Mouse (Mus musculus) heart, embryonic 16.5 days (tissue): ENCODE results near the gene Foxe1. TPM values are rescaled to one million over a fixed set of nuclear protein-coding genes. Genes with fewer than 3 reads are reported as not detected.
A peak's percentile ranks its signal among the peaks of the same experiment; 100 is the strongest.

Experiments
- ATAC-seq: fragments of 200-750 bp; cut with Nextera tagmentation; replicated peaks from 2 replicates; pipeline ENCODE4 v1.8.0; 2017; ENCODE audit warnings: moderate number of reproducible peaks; ENCODE audit not compliant: insufficient read depth, low FRiP score; ENCODE audit errors: extremely low read depth
- H3K27ac ChIP-seq: fragments of 300-500 bp; sonication (generic); 2 replicates; pipeline ENCODE4 v1.5.1; 2014; ENCODE audit warnings: mild to moderate bottlenecking, low read length, control low read depth, moderate library complexity
- H3K27me3 ChIP-seq: fragments of 300-500 bp; sonication (generic); 2 replicates; pipeline ENCODE4 v1.6.1; 2014; ENCODE audit warnings: low read length, mixed read lengths; ENCODE audit not compliant: control insufficient read depth, insufficient read depth
- H3K36me3 ChIP-seq: fragments of 300-500 bp; sonication (generic); 2 replicates; pipeline ENCODE4 v1.6.1; 2014; ENCODE audit not compliant: control insufficient read depth, insufficient read depth
- H3K4me1 ChIP-seq: fragments of 300-500 bp; sonication (generic); 2 replicates; pipeline ENCODE4 v1.6.1; 2014; ENCODE audit warnings: low read length, mixed read lengths; ENCODE audit not compliant: control insufficient read depth, insufficient read depth
- H3K4me2 ChIP-seq: fragments of 300-500 bp; sonication (generic); 2 replicates; pipeline ENCODE4 v1.6.1; 2014; ENCODE audit warnings: low read depth, mild to moderate bottlenecking, control low read depth, low read length
- H3K4me3 ChIP-seq: fragments of 300-500 bp; sonication (generic); 2 replicates; pipeline ENCODE4 v1.5.1; 2014; ENCODE audit warnings: mild to moderate bottlenecking, control low read depth, low read length
- H3K9ac ChIP-seq: fragments of 300-500 bp; sonication (generic); 2 replicates; pipeline ENCODE4 v1.6.1; 2014; ENCODE audit warnings: low read length, control low read depth
- H3K9me3 ChIP-seq: fragments of 300-500 bp; sonication (generic); replicated peaks from 2 replicates; pipeline ENCODE4 v1.6.1; 2016; ENCODE audit warnings: low read length; ENCODE audit not compliant: control insufficient read depth
- WGBS: fragments of 180-500 bp; shearing (Covaris S2); extraction: QIAGEN DNeasy Blood & Tissue Kit; methylation state at CpG from one replicate; pipeline ENCODE4 v1.1.7; 2014; 5-methylcytosine and 5-hydroxymethylcytosine counted together
- polyA plus RNA-seq: library from polyadenylated mRNA; unstranded; fragments of >200 nt; fragmentation: Nextera tagmentation; extraction: Ambion mirVana; gene quantifications from 2 replicates; pipeline ENCODE4 v1.2.1, GENCODE M21; 2015

Foxe1 gene
- polyA plus RNA-seq, 1 experiment from 2014 or later = not detected

DNA sequence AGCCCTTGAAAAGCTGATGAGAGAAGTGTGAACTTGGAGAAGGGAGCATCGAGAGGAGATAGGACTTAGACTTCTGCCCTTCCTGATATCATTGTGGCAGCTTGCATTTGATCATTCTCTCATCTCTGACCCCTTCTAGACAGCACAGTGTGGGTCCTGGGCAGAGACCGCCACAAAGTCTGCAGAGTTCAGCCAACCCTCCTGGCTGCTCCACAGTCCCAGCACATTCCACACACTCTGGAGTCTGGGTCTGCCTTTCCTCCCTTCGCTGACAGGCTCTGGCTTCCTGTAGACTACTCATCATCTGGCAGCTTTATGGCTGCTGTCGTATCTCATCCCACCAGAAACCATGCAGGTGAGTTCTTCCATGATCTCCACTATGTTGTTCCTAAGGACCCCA, 20.7 kb upstream of the Foxe1 start:
- no peaks in the 10 kb centered on the region for H3K36me3 ChIP-seq

DNA sequence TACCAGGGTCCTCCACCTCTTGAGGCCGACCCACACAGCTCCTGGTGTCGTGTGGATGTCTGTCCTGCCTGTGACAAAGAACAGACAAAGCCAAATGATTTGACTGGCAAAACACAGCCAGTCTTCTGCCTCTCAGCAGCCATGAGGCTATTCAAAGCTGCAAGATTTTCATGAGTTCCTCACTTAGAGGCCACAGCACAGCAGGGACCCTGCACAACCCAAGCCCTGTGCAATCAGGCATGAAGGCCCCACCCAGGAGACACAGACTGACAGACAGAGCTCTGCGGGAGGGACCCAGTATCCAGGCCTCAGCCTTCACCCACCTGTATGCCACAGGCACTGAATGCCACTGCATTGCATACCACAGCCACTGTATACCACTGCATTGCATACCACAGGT, 14.5 kb upstream of the Foxe1 start:
- no peaks in the 10 kb centered on the region for H3K36me3 ChIP-seq
- H3K4me1 ChIP-seq = no peaks in the 10 kb centered on the region
- H3K27me3 ChIP-seq = no peaks in the 10 kb centered on the region; the same call in 1 of the 2 replicates
- no peak overlapping the region for H3K27ac ChIP-seq
- H3K4me2 ChIP-seq = no peak overlapping the region
- no peak overlapping the region for H3K4me3 ChIP-seq
- H3K9me3 ChIP-seq = no peaks in the 10 kb centered on the region; the same call in 1 of the 2 replicates
- 50% methylated on average over 3 of the region's 3 CpGs for WGBS
- H3K9ac ChIP-seq = no peak overlapping the region
- no peak for ATAC-seq

More for the DNA sequence above, 20.7 kb upstream of the Foxe1 start:
- H3K4me1 ChIP-seq = no peaks in the 10 kb centered on the region
- no peak for ATAC-seq
- H3K9ac ChIP-seq = no peak overlapping the region
- H3K9me3 ChIP-seq = peaks cover 10% of the 10 kb centered on the region; the same call in 1 of the 2 replicates
- no peak overlapping the region for H3K27ac ChIP-seq
- peaks cover 12% of the 10 kb centered on the region for H3K27me3 ChIP-seq
- H3K4me2 ChIP-seq = no peak overlapping the region
- no peak overlapping the region for H3K4me3 ChIP-seq
- WGBS = 20% methylated on average over 4 of the region's 4 CpGs

DNA sequence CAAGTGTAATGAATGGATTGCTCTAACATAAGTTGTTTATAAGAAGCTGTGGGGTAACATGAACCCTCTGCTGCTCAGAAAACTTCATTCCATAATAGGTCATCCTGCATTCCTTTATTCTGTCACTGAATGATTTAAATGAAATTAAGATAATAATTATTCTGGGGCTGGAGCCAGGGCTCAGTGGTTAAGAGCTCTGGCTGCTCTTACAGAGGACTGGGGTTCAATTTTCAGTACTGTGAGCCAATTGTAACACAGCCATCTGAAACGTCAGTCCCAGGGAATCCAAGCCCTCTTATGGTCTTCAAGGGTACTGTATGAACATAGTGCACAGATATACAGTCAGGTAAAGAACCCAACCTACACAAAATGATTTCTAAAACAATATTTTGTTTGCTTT, 7.6 kb upstream of the Foxe1 start:
- no peak overlapping the region for H3K9ac ChIP-seq
- ATAC-seq = no peak

DNA sequence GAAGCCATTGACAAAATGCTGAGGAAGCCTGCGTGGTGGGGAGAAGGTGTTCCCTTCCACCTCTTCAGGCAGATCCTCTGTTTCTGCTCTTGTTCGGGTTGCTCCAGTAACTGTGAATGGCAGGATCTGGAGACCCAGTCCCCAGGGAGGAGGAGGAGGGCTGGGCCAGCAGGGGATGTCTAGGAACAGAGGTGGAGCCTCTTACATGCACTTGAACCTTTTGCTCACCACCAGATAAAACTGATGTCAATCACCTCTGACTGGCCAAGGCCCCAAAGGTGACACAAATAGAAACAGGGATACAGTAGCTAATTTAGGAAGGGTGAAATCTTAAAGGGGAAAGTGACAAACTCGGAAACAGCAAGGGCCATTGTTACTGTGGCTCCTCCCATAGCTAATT, 5.4 kb upstream of the Foxe1 start:
- WGBS = 4% methylated on average over 3 of the region's 3 CpGs
- Histone ChIP-seq H3K27me3 (peaks cover 54% of the 10 kb centered on the region), H3K27ac (no peak overlapping the region), H3K9ac (no peak overlapping the region), H3K9me3 (no peaks in the 10 kb centered on the region; the same call in 1 of the 2 replicates), H3K4me1 (peaks cover 3% of the 10 kb centered on the region; the same call in 1 of the 2 replicates), H3K4me2 (no peak overlapping the region), H3K4me3 (no peak overlapping the region), H3K36me3 (no peaks in the 10 kb centered on the region)
- no peak for ATAC-seq

More for the DNA sequence above, 7.6 kb upstream of the Foxe1 start:
- Histone ChIP-seq H3K4me2 (no peak overlapping the region), H3K9me3 (no peaks in the 10 kb centered on the region; the same call in 1 of the 2 replicates), H3K4me1 (peaks cover 3% of the 10 kb centered on the region; the same call in 1 of the 2 replicates), H3K4me3 (no peak overlapping the region), H3K36me3 (no peaks in the 10 kb centered on the region), H3K27ac (no peak overlapping the region), H3K27me3 (peaks cover 32% of the 10 kb centered on the region)
- 20% methylated on average over 1 of the region's 1 CpGs for WGBS

DNA sequence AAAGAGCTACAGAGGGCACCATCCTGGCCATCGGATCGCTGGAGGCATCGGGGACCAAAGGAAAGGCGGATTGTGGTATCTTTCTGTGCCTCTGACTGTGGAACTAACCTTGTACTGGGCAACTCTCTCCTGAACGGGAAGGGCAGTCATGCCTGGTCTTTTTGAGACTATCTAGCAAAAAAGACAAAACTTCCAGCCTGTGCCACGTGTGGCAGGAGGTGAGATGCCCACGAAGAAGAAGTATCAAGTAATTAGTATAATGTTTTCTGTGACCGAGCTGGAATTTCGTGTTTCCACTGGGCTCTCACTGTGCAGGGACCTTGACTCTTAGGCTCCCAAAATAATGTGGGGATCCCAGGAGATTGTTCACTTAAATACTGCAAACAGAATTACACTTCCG, 4.4 kb upstream of the Foxe1 start:
- ATAC-seq = no peak
- 29% methylated on average over 10 of the region's 10 CpGs for WGBS
- Histone ChIP-seq H3K4me2 (no peak overlapping the region), H3K9me3 (no peaks in the 10 kb centered on the region), H3K27ac (no peak overlapping the region), H3K9ac (no peak overlapping the region), H3K27me3 (peaks cover 63% of the 10 kb centered on the region), H3K4me3 (no peak overlapping the region), H3K36me3 (no peaks in the 10 kb centered on the region), H3K4me1 (peaks cover 3% of the 10 kb centered on the region; the same call in 1 of the 2 replicates)

DNA sequence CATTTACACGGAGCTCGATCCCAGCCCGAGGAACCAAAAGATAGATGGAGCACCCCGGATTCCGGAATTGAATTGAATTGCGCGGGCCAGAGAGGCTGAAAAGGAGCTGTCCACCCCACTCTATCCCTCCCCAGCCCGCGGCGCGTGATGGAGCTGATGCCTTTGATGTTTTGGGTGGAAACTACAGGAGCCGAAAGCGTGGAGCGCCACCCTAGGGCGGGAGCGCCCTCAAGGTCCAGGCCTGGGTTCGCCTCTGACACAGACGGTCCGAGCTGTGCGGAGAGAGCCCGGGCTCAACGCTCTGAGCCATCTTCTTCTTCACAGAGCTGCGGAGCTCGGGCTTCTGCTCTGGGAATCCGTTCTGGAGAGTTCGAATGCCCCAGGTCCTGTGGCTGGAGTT, 3.8 kb upstream of the Foxe1 start:
- H3K27ac ChIP-seq = no peak overlapping the region
- no peak overlapping the region; the same call in 1 of the 2 replicates for H3K4me3 ChIP-seq
- H3K4me1 ChIP-seq = peaks cover 3% of the 10 kb centered on the region; the same call in 1 of the 2 replicates
- H3K9me3 ChIP-seq = no peaks in the 10 kb centered on the region
- peaks cover 69% of the 10 kb centered on the region for H3K27me3 ChIP-seq
- 2% methylated on average over 26 of the region's 26 CpGs for WGBS
- no peak overlapping the region for H3K4me2 ChIP-seq
- no peak overlapping the region for H3K9ac ChIP-seq
- no peak for ATAC-seq
- H3K36me3 ChIP-seq = no peaks in the 10 kb centered on the region

DNA sequence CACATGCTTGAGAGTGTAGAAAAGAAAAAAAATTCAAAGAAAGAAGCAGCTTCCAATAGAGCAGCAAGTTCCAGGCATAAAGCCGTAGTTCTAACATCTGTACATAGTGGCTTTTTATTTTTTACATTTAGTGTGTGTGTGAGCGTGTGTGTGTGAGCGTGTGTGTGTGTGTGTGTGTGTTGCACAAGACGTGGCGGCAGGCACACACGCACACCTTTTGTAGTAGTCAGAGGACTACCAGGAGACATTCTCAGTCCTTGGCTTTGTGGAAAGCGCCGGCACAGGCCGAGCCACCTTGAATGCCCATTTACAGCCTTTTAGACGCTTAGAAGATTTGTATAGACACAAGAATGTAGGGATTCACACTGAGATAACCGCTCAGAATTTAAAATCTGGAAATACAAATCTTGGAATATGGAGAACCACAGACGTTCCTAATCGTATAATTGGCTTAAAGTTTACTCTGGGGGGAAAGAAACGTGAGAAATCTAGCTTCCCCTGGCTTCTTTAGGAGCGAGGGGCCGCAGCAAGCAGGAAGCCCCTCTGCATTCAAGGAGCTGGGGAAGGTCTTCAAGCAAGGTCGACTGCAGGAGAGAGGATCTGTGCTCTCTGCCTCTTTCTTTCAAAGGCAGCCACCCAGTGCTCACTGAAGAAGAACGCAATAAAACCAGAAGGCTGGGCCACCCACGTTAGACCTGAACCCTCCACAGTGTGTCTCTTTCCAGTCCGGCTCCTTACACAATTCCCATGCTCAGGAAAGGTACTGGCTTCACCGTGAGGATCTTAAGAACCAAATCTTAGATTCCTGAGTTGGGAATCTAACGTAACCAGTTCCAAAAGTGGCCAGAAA, 1.4 kb upstream of the Foxe1 start:
- Histone ChIP-seq H3K9me3 (no peaks in the 10 kb centered on the region), H3K27ac (no peak overlapping the region), H3K4me1 (peaks cover 3% of the 10 kb centered on the region; the same call in 1 of the 2 replicates), H3K4me3 (no peak overlapping the region), H3K9ac (no peak overlapping the region), H3K36me3 (no peaks in the 10 kb centered on the region), H3K27me3 (peaks cover 85% of the 10 kb centered on the region), H3K4me2 (0 out of 2 replicates have a peak overlapping the region, but pooled peaks have one; percentile 20)
- WGBS = 18% methylated on average over 22 of the region's 22 CpGs
- no peak for ATAC-seq

DNA sequence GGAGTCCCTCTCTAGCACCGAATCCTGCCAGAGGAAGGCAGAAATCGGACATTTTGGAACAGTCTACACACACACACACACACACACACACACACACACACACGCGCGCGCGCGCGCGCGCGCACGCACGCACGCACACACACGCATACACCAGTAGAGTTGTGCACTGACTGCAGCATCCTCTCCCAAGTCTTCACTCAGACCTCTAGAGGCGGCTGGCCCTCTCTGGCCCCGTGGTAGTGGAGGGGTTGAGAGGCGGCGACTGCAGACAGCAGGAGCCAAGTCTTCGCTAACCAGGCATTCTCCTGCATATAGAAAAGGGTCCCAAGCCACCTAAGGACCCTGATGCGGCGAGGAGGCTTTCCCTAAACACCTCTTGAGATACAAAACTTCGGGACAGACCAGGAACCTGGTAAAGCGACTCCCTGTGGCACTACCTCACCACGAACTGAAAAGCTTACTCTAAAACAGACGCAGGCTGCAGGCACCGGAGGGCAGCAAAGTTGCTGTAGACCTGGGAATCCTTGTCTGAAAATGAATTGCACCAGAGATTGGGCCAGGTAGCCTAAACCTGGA, 610 bp upstream of the Foxe1 start:
- Histone ChIP-seq H3K36me3 (no peaks in the 10 kb centered on the region), H3K9ac (no peak overlapping the region), H3K4me2 (peak overlapping the region; percentile 20), H3K4me3 (peak overlapping the region; percentile 11; the same call in 1 of the 2 replicates), H3K9me3 (no peaks in the 10 kb centered on the region), H3K27me3 (peaks cover 88% of the 10 kb centered on the region), H3K4me1 (peaks cover 3% of the 10 kb centered on the region; the same call in 1 of the 2 replicates), H3K27ac (no peak overlapping the region)
- under 1% methylated on average over 28 of the region's 28 CpGs for WGBS
- no peak for ATAC-seq

DNA sequence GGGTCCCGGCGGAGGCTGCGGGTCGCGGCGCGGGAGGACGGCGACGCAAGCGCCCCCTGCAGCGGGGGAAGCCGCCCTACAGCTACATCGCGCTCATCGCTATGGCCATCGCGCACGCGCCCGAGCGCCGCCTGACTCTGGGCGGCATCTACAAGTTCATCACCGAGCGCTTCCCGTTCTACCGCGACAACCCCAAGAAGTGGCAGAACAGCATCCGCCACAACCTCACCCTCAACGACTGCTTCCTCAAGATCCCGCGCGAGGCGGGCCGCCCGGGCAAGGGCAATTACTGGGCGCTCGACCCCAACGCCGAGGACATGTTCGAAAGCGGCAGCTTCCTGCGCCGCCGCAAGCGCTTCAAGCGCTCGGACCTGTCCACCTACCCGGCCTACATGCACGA, 879 bp downstream of the Foxe1 start:
- Histone ChIP-seq H3K27ac (no peak overlapping the region), H3K4me1 (no peaks in the 10 kb centered on the region), H3K36me3 (no peaks in the 10 kb centered on the region), H3K4me3 (peak overlapping the region; percentile 50), H3K27me3 (peaks cover 91% of the 10 kb centered on the region), H3K9ac (no peak overlapping the region), H3K9me3 (no peaks in the 10 kb centered on the region), H3K4me2 (peak overlapping the region; percentile 61)
- WGBS = under 1% methylated on average over 51 of the region's 51 CpGs
- ATAC-seq = no peak; the same call in 1 of the 2 replicates
